8 mouse cellular contexts compared by ENCODE assay signal in the genomic region with DNA sequence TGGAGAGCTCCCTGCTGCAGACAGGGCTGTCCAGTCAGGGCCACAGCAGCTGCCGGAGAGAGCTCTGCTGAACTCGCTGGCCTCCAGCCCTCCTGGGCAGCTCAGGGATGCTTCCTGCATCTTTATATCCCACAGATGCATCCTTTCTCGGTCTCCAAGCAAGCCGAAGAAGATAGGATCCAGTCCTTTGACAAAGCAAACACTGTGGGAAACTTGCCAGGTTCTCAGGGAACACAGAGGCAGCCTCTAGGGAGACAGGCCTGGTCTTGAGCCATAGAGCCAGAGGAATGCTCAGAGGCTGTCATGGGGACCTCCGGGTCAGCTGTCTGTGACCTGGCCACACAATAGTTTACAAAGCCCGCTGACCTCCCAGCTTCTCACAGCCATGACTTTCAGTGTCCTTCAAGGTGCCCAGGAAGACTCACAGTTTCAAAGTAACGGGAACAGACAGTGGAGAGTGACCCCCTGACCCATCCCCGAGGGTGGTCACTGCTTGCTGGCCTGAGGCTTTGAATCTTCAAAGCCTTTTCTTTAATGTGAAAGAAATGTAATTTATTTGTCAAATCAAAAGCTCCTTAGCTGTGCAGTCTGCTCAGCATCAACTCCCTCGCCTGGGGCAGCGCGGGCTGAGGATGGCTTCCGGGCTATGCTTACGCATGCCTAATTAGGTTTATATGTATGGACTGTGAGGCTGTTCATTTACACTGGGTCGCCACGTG.
DNase-seq lines count a peak whose midpoint lies in the region; ATAC-seq and TF ChIP-seq lines count a peak whose summit lies in the region.

No protein-coding gene starts in this region.

- H3K9me3 ChIP-seq in heart, postnatal 0 days (replicated peaks; ENCODE audit: control insufficient read depth, low read length): 0 out of 2 replicates have a peak, but pooled peaks cover 3% of the 10 kb centered on the region
- no peaks in the 10 kb centered on the region for H3K9me3 ChIP-seq in neural tube, embryonic 11.5 days (ENCODE audit: control insufficient read depth, low read length)
- no peaks in the 10 kb centered on the region for H3K9me3 ChIP-seq in liver, embryonic 12.5 days (replicated peaks)

- TF ChIP-seq CTCF in heart, postnatal 0 days (IDR thresholded peaks at IDR 0.05; ENCODE audit: low read depth): no peak

- no peak overlapping the region for H3K4me3 ChIP-seq in heart, postnatal 0 days (ENCODE audit: low read depth, low read length)
- no peak overlapping the region for H3K4me3 ChIP-seq in neural tube, embryonic 11.5 days (ENCODE audit: low read depth, low read length)
- H3K4me3 ChIP-seq in liver, embryonic 12.5 days: no peak overlapping the region

- no peak overlapping the region for H3K27ac ChIP-seq in heart, postnatal 0 days (ENCODE audit: low read depth)
- H3K27ac ChIP-seq in neural tube, embryonic 11.5 days (ENCODE audit: low read depth, low read length): no peak overlapping the region
- no peak overlapping the region for H3K27ac ChIP-seq in liver, embryonic 12.5 days

- TF ChIP-seq EP300 in heart, postnatal 0 days (IDR thresholded peaks at IDR 0.05; ENCODE audit: low read depth): no peak

- WGBS in heart, postnatal 0 days: 69% methylated on average over 15 of the region's 15 CpGs
- WGBS in neural tube, embryonic 11.5 days: 19% methylated on average over 15 of the region's 15 CpGs
- 58% methylated on average over 15 of the region's 15 CpGs for WGBS in liver, embryonic 12.5 days (ENCODE audit: insufficient replicate concordance)

- no peak overlapping the region for H3K4me2 ChIP-seq in heart, postnatal 0 days (ENCODE audit: low read depth, low read length)
- H3K4me2 ChIP-seq in neural tube, embryonic 11.5 days (ENCODE audit: low read depth): no peak overlapping the region
- H3K4me2 ChIP-seq in liver, embryonic 12.5 days: no peak overlapping the region

- H3K9ac ChIP-seq in heart, postnatal 0 days (replicated peaks; ENCODE audit: low read depth, low read length): no peak overlapping the region
- H3K9ac ChIP-seq in neural tube, embryonic 11.5 days (ENCODE audit: low read length): no peak overlapping the region
- no peak overlapping the region for H3K9ac ChIP-seq in liver, embryonic 12.5 days

- intact Hi-C loops in left cerebral cortex, postnatal 10 days (cut with DNase I): no loop called here

- ATAC-seq in heart, postnatal 0 days (ENCODE audit: insufficient read depth, low read depth): peak; percentile 44; the same call in 1 of the 2 replicates
- peak; percentile 48; the same call in 1 of the 2 replicates for ATAC-seq in neural tube, embryonic 11.5 days (ENCODE audit: insufficient read depth, low FRiP score, low TSS enrichment)
- no peak for ATAC-seq in liver, embryonic 12.5 days
- ATAC-seq in erythroid progenitor cell, adult 5-6 weeks (replicated peaks; ENCODE audit: low FRiP score, poor library complexity, severe bottlenecking): no peak

- H3K4me1 ChIP-seq in heart, postnatal 0 days (ENCODE audit: control insufficient read depth, insufficient read depth): no peaks in the 10 kb centered on the region
- peaks cover 21% of the 10 kb centered on the region for H3K4me1 ChIP-seq in neural tube, embryonic 11.5 days (ENCODE audit: control insufficient read depth, insufficient read depth, low read length)
- no peaks in the 10 kb centered on the region for H3K4me1 ChIP-seq in liver, embryonic 12.5 days

- H3K27me3 ChIP-seq in heart, postnatal 0 days (ENCODE audit: control insufficient read depth, insufficient read depth, low read length): no peaks in the 10 kb centered on the region
- H3K27me3 ChIP-seq in neural tube, embryonic 11.5 days (ENCODE audit: control insufficient read depth, insufficient read depth, low read length): no peaks in the 10 kb centered on the region
- H3K27me3 ChIP-seq in liver, embryonic 12.5 days (replicated peaks): no peaks in the 10 kb centered on the region

- no peaks in the 10 kb centered on the region for H3K36me3 ChIP-seq in heart, postnatal 0 days (replicated peaks; ENCODE audit: control insufficient read depth, insufficient read depth, low read length)
- no peaks in the 10 kb centered on the region for H3K36me3 ChIP-seq in neural tube, embryonic 11.5 days (ENCODE audit: control insufficient read depth, insufficient read depth, low read length)
- H3K36me3 ChIP-seq in liver, embryonic 12.5 days: no peaks in the 10 kb centered on the region

- DNase-seq in left cerebral cortex, postnatal 10 days (ENCODE audit: extremely low spot score in 1 of 2, low spot score in 2 of 2): peak; percentile 36 to 78
- DNase-seq in left cerebral cortex, adult 18-20 months (ENCODE audit: low spot score in 2 of 2): no peak
- DNase-seq in heart, postnatal 0 days (ENCODE audit: low spot score): peak; percentile 13
- DNase-seq in kidney, postnatal 14 days: peak; percentile 51
- DNase-seq in neural tube, embryonic 11.5 days (ENCODE audit: low spot score): peak; percentile 34
- no peak for DNase-seq in thymus, postnatal 10 days (ENCODE audit: low spot score in 2 of 2)

Comparison
In these comparisons a context has a peak if more than half of its experiments do, and no peak if none do; other contexts are left out.
1. DNase-seq: peak in left cerebral cortex, postnatal 10 days (2 of 2), heart, postnatal 0 days (single experiment), kidney, postnatal 14 days (single experiment) and neural tube, embryonic 11.5 days (single experiment); none in left cerebral cortex, adult 18-20 months (0 of 2) and thymus, postnatal 10 days (0 of 2).
2. ATAC-seq: peak in heart, postnatal 0 days (single experiment) and neural tube, embryonic 11.5 days (single experiment); none in liver, embryonic 12.5 days (single experiment) and erythroid progenitor cell, adult 5-6 weeks (single experiment).